Mouse (Mus musculus) cortical plate, adult 2 months (tissue): ENCODE data around the gene Spata33.

Experiments used
- CTCF ChIP-seq: fragments of 200-500 bp; IDR thresholded peaks from 2 replicates; pipeline ENCODE4 v1.5.1; 2011; ENCODE audit warnings: mild to moderate bottlenecking, control low read depth, low read length; ENCODE audit not compliant: insufficient read depth; ENCODE audit errors: extremely low read depth
- POLR2A ChIP-seq: fragments of 200-500 bp; IDR thresholded peaks from 2 replicates; pipeline ENCODE4 v1.6.1; 2011; ENCODE audit warnings: mild to moderate bottlenecking, low read length, control low read depth; ENCODE audit not compliant: insufficient read depth; ENCODE audit errors: extremely low read depth

- TF ChIP-seq CTCF (no peak), POLR2A (no peak)
Measured at GRCm38 (mm10) chr8:123271147-123271546, 58.5 kb downstream of the Spata33 start.
